Mouse (Mus musculus): ENCODE measurements at regions not wholly inside any gene's neighbourhood (a gene's known extent, or its start where the extent isn't known, plus 50 kb on each side); places are given as distances from the start of the nearest gene placed in this dataset.

- no peaks in the 10 kb centered on the region for H3K4me1 ChIP-seq (replicated peaks; ENCODE audit: control insufficient read depth, insufficient read depth, low read length)
- WGBS = 90% methylated on average over 6 of the region's 6 CpGs
- no peak overlapping the region for H3K4me2 ChIP-seq (ENCODE audit: low read depth, low read length, severe bottlenecking)
- DNase-seq (ENCODE audit: low spot score) (no peak), ATAC-seq (replicated peaks; ENCODE audit: low FRiP score) (no peak)
- H3K4me3 ChIP-seq (ENCODE audit: low read depth, low read length) = no peak overlapping the region
- H3K27ac ChIP-seq (ENCODE audit: low read depth, low read length) = no peak overlapping the region
- no peaks in the 10 kb centered on the region for H3K27me3 ChIP-seq (ENCODE audit: control insufficient read depth, insufficient read depth, low read length)
- H3K36me3 ChIP-seq (ENCODE audit: control insufficient read depth, insufficient read depth, low read length) = no peaks in the 10 kb centered on the region
- no peaks in the 10 kb centered on the region for H3K9me3 ChIP-seq (ENCODE audit: control insufficient read depth, low read length)
- H3K9ac ChIP-seq (ENCODE audit: low read length) = no peak overlapping the region
Measured at GRCm38 (mm10) chr5:132759751-132760150, 216.6 kb upstream of the Auts2 start.

- DNase-seq (ENCODE audit: low spot score) (no peak), ATAC-seq (replicated peaks; ENCODE audit: low FRiP score) (no peak)
- H3K9ac ChIP-seq (ENCODE audit: low read length) = no peak overlapping the region
- no peak overlapping the region for H3K27ac ChIP-seq (ENCODE audit: low read depth, low read length)
- no peak overlapping the region for H3K4me2 ChIP-seq (ENCODE audit: low read depth, low read length, severe bottlenecking)
- H3K9me3 ChIP-seq (ENCODE audit: control insufficient read depth, low read length) = no peaks in the 10 kb centered on the region
- H3K27me3 ChIP-seq (ENCODE audit: control insufficient read depth, insufficient read depth, low read length) = no peaks in the 10 kb centered on the region
- H3K4me1 ChIP-seq (replicated peaks; ENCODE audit: control insufficient read depth, insufficient read depth, low read length) = no peaks in the 10 kb centered on the region
- H3K36me3 ChIP-seq (ENCODE audit: control insufficient read depth, insufficient read depth, low read length) = no peaks in the 10 kb centered on the region
- WGBS = 86% methylated on average over 10 of the region's 10 CpGs
- H3K4me3 ChIP-seq (ENCODE audit: low read depth, low read length) = no peak overlapping the region
Measured at GRCm38 (mm10) chr5:132758941-132759340, 215.8 kb upstream of the Auts2 start.

- ATAC-seq (replicated peaks; ENCODE audit: low FRiP score) (no peak), DNase-seq (ENCODE audit: low spot score) (no peak)
- Histone ChIP-seq H3K27ac (ENCODE audit: low read depth, low read length) (no peak overlapping the region), H3K4me2 (ENCODE audit: low read depth, low read length, severe bottlenecking) (no peak overlapping the region), H3K36me3 (ENCODE audit: control insufficient read depth, insufficient read depth, low read length) (no peaks in the 10 kb centered on the region), H3K9ac (ENCODE audit: low read length) (no peak overlapping the region), H3K27me3 (ENCODE audit: control insufficient read depth, insufficient read depth, low read length) (no peaks in the 10 kb centered on the region), H3K4me3 (ENCODE audit: low read depth, low read length) (no peak overlapping the region), H3K9me3 (ENCODE audit: control insufficient read depth, low read length) (no peaks in the 10 kb centered on the region), H3K4me1 (replicated peaks; ENCODE audit: control insufficient read depth, insufficient read depth, low read length) (no peaks in the 10 kb centered on the region)
- WGBS = 82% methylated on average over 5 of the region's 5 CpGs
Measured at GRCm38 (mm10) chr5:132737966-132738365, 194.8 kb upstream of the Auts2 start.

- H3K4me3 ChIP-seq (ENCODE audit: low read depth, low read length) = no peak overlapping the region
- no peaks in the 10 kb centered on the region for H3K27me3 ChIP-seq (ENCODE audit: control insufficient read depth, insufficient read depth, low read length)
- no peaks in the 10 kb centered on the region for H3K9me3 ChIP-seq (ENCODE audit: control insufficient read depth, low read length)
- H3K27ac ChIP-seq (ENCODE audit: low read depth, low read length) = no peak overlapping the region
- 21% methylated on average over 10 of the region's 10 CpGs for WGBS
- H3K9ac ChIP-seq (ENCODE audit: low read length) = no peak overlapping the region
- ATAC-seq (replicated peaks; ENCODE audit: low FRiP score) (no peak), DNase-seq (ENCODE audit: low spot score) (no peak)
- H3K4me1 ChIP-seq (replicated peaks; ENCODE audit: control insufficient read depth, insufficient read depth, low read length) = no peaks in the 10 kb centered on the region
- H3K4me2 ChIP-seq (ENCODE audit: low read depth, low read length, severe bottlenecking) = no peak overlapping the region
- no peaks in the 10 kb centered on the region for H3K36me3 ChIP-seq (ENCODE audit: control insufficient read depth, insufficient read depth, low read length)
Measured at GRCm38 (mm10) chr5:132728689-132729189, 185.6 kb upstream of the Auts2 start.

- Histone ChIP-seq H3K36me3 (ENCODE audit: control insufficient read depth, insufficient read depth, low read length) (no peaks in the 10 kb centered on the region), H3K9me3 (ENCODE audit: control insufficient read depth, low read length) (no peaks in the 10 kb centered on the region), H3K4me1 (replicated peaks; ENCODE audit: control insufficient read depth, insufficient read depth, low read length) (no peaks in the 10 kb centered on the region), H3K9ac (ENCODE audit: low read length) (no peak overlapping the region), H3K4me2 (ENCODE audit: low read depth, low read length, severe bottlenecking) (no peak overlapping the region), H3K27ac (ENCODE audit: low read depth, low read length) (no peak overlapping the region), H3K4me3 (ENCODE audit: low read depth, low read length) (no peak overlapping the region), H3K27me3 (ENCODE audit: control insufficient read depth, insufficient read depth, low read length) (no peaks in the 10 kb centered on the region)
- WGBS = 77% methylated on average over 2 of the region's 2 CpGs
- no peak for ATAC-seq (replicated peaks; ENCODE audit: low FRiP score)
- DNase-seq (ENCODE audit: low spot score) = no peak
Measured at GRCm38 (mm10) chr5:132724467-132724866, 181.3 kb upstream of the Auts2 start.

- Histone ChIP-seq H3K36me3 (ENCODE audit: control insufficient read depth, insufficient read depth, low read length) (no peaks in the 10 kb centered on the region), H3K27ac (ENCODE audit: low read depth, low read length) (no peak overlapping the region), H3K4me3 (ENCODE audit: low read depth, low read length) (no peak overlapping the region), H3K9ac (ENCODE audit: low read length) (no peak overlapping the region), H3K4me1 (replicated peaks; ENCODE audit: control insufficient read depth, insufficient read depth, low read length) (no peaks in the 10 kb centered on the region), H3K9me3 (ENCODE audit: control insufficient read depth, low read length) (no peaks in the 10 kb centered on the region), H3K27me3 (ENCODE audit: control insufficient read depth, insufficient read depth, low read length) (no peaks in the 10 kb centered on the region), H3K4me2 (ENCODE audit: low read depth, low read length, severe bottlenecking) (no peak overlapping the region)
- no peak for ATAC-seq (replicated peaks; ENCODE audit: low FRiP score)
- 77% methylated on average over 4 of the region's 4 CpGs for WGBS
- DNase-seq (ENCODE audit: low spot score) = no peak
Measured at GRCm38 (mm10) chr5:132710301-132710700, 167.2 kb upstream of the Auts2 start.

GRCm38 (mm10) chr5:132707531-132707930 is 164.4 kb upstream of the Auts2 start:
- 58% methylated on average over 4 of the region's 4 CpGs for WGBS
- ATAC-seq (replicated peaks; ENCODE audit: low FRiP score) (no peak), DNase-seq (ENCODE audit: low spot score) (no peak)
- no peaks in the 10 kb centered on the region for H3K4me1 ChIP-seq (replicated peaks; ENCODE audit: control insufficient read depth, insufficient read depth, low read length)
- no peak overlapping the region for H3K4me3 ChIP-seq (ENCODE audit: low read depth, low read length)
- H3K27me3 ChIP-seq (ENCODE audit: control insufficient read depth, insufficient read depth, low read length) = no peaks in the 10 kb centered on the region
- no peaks in the 10 kb centered on the region for H3K36me3 ChIP-seq (ENCODE audit: control insufficient read depth, insufficient read depth, low read length)
- no peak overlapping the region for H3K9ac ChIP-seq (ENCODE audit: low read length)
- H3K9me3 ChIP-seq (ENCODE audit: control insufficient read depth, low read length) = no peaks in the 10 kb centered on the region
- H3K4me2 ChIP-seq (ENCODE audit: low read depth, low read length, severe bottlenecking) = no peak overlapping the region
- H3K27ac ChIP-seq (ENCODE audit: low read depth, low read length) = no peak overlapping the region

- Histone ChIP-seq H3K9ac (ENCODE audit: low read length) (no peak overlapping the region), H3K27ac (ENCODE audit: low read depth, low read length) (no peak overlapping the region), H3K4me3 (ENCODE audit: low read depth, low read length) (no peak overlapping the region), H3K36me3 (ENCODE audit: control insufficient read depth, insufficient read depth, low read length) (no peaks in the 10 kb centered on the region), H3K4me1 (replicated peaks; ENCODE audit: control insufficient read depth, insufficient read depth, low read length) (no peaks in the 10 kb centered on the region), H3K4me2 (ENCODE audit: low read depth, low read length, severe bottlenecking) (no peak overlapping the region), H3K27me3 (ENCODE audit: control insufficient read depth, insufficient read depth, low read length) (no peaks in the 10 kb centered on the region), H3K9me3 (ENCODE audit: control insufficient read depth, low read length) (no peaks in the 10 kb centered on the region)
- 89% methylated on average over 10 of the region's 10 CpGs for WGBS
- DNase-seq (ENCODE audit: low spot score) (no peak), ATAC-seq (replicated peaks; ENCODE audit: low FRiP score) (no peak)
Measured at GRCm38 (mm10) chr5:132703455-132704100, 160.4 kb upstream of the Auts2 start.

- ATAC-seq (replicated peaks; ENCODE audit: low FRiP score) = no peak
- Histone ChIP-seq H3K4me2 (ENCODE audit: low read depth, low read length, severe bottlenecking) (no peak overlapping the region), H3K27ac (ENCODE audit: low read depth, low read length) (no peak overlapping the region), H3K4me1 (replicated peaks; ENCODE audit: control insufficient read depth, insufficient read depth, low read length) (no peaks in the 10 kb centered on the region), H3K27me3 (ENCODE audit: control insufficient read depth, insufficient read depth, low read length) (no peaks in the 10 kb centered on the region), H3K36me3 (ENCODE audit: control insufficient read depth, insufficient read depth, low read length) (no peaks in the 10 kb centered on the region), H3K9me3 (ENCODE audit: control insufficient read depth, low read length) (no peaks in the 10 kb centered on the region), H3K4me3 (ENCODE audit: low read depth, low read length) (no peak overlapping the region), H3K9ac (ENCODE audit: low read length) (no peak overlapping the region)
- WGBS = 83% methylated on average over 3 of the region's 3 CpGs
- no peak for DNase-seq (ENCODE audit: low spot score)
Measured at GRCm38 (mm10) chr5:132702573-132702972, 159.4 kb upstream of the Auts2 start.

All from forebrain, embryonic 11.5 days (tissue).